Mouse (Mus musculus): ENCODE data around the gene Mars2.

The Mars2 gene

GRCm38 (mm10) chr1:55236890-55237642 lies at the start of gene Mars2:
Gene Mars2 (plus strand): TSS chr1:55237177.
- DNase-seq (ENCODE audit: low spot score): peak; percentile 97

- peak; percentile 58 for DNase-seq (ENCODE audit: low spot score)
These were observed 45.0 kb upstream of the Mars2 start for GRCm38 (mm10) chr1:55192015-55192414.

- peak; percentile 39 for DNase-seq (ENCODE audit: low spot score)
These were observed 44.2 kb upstream of the Mars2 start for GRCm38 (mm10) chr1:55192824-55193223.

GRCm38 (mm10) chr1:55193316-55193715 lies 43.7 kb upstream of the Mars2 start:
- DNase-seq (ENCODE audit: low spot score): no peak

GRCm38 (mm10) chr1:55194064-55194915 lies 42.7 kb upstream of the Mars2 start:
- DNase-seq (ENCODE audit: low spot score): no peak

- DNase-seq (ENCODE audit: low spot score): no peak
These were observed 42.0 kb upstream of the Mars2 start for GRCm38 (mm10) chr1:55195021-55195420.

GRCm38 (mm10) chr1:55196327-55197003 lies 40.5 kb upstream of the Mars2 start:
- DNase-seq (ENCODE audit: low spot score): no peak

GRCm38 (mm10) chr1:55198719-55199118 lies 38.3 kb upstream of the Mars2 start:
- no peak for DNase-seq (ENCODE audit: low spot score)

GRCm38 (mm10) chr1:55201850-55202752 lies 34.9 kb upstream of the Mars2 start:
- DNase-seq (ENCODE audit: low spot score): no peak

GRCm38 (mm10) chr1:55205808-55206327 lies 31.1 kb upstream of the Mars2 start:
- peak; percentile 74 for DNase-seq (ENCODE audit: low spot score)

- no peak for DNase-seq (ENCODE audit: low spot score)
These were observed 29.4 kb upstream of the Mars2 start for GRCm38 (mm10) chr1:55207561-55207960.

- no peak for DNase-seq (ENCODE audit: low spot score)
These were observed 28.4 kb upstream of the Mars2 start for GRCm38 (mm10) chr1:55208500-55209140.

- no peak for DNase-seq (ENCODE audit: low spot score)
These were observed 26.6 kb upstream of the Mars2 start for GRCm38 (mm10) chr1:55210202-55210965.

GRCm38 (mm10) chr1:55211081-55211480 lies 25.9 kb upstream of the Mars2 start:
- no peak for DNase-seq (ENCODE audit: low spot score)

GRCm38 (mm10) chr1:55212771-55213170 lies 24.2 kb upstream of the Mars2 start:
- no peak for DNase-seq (ENCODE audit: low spot score)

GRCm38 (mm10) chr1:55213475-55213874 lies 23.5 kb upstream of the Mars2 start:
- no peak for DNase-seq (ENCODE audit: low spot score)

GRCm38 (mm10) chr1:55213936-55214335 lies 23.0 kb upstream of the Mars2 start:
- no peak for DNase-seq (ENCODE audit: low spot score)

GRCm38 (mm10) chr1:55215185-55215813 lies 21.7 kb upstream of the Mars2 start:
- no peak for DNase-seq (ENCODE audit: low spot score)

GRCm38 (mm10) chr1:55217191-55217590 lies 19.8 kb upstream of the Mars2 start:
- no peak for DNase-seq (ENCODE audit: low spot score)

- no peak for DNase-seq (ENCODE audit: low spot score)
These were observed 15.6 kb upstream of the Mars2 start for GRCm38 (mm10) chr1:55221352-55221751.
